In genomic region chr6:135149722-135150121, GRCm38 (mm10) we compare ENCODE assay signal across 22 mouse cellular contexts. TPM values are rescaled to one million over a fixed set of nuclear protein-coding genes. Genes with fewer than 3 reads are reported as not detected.
DNase-seq lines count a peak whose midpoint lies in the region; ATAC-seq lines count a peak whose summit lies in the region.
"Had no signal": no experiment of that assay in that cellular context is flagged by ENCODE, and none has a peak within 500 bp of the region (broad histone marks: within the 10 kb centered on the region; RNA-seq: fewer than 3 reads in every experiment).

No protein-coding gene starts in this region.

- ATAC-seq in hindbrain, embryonic 11.5 days (ENCODE audit: low FRiP score), result peak; percentile 44; the same call in 1 of the 2 replicates
- no peak for ATAC-seq in hindbrain, embryonic 16.5 days
- 0 out of 2 replicates have a peak, but pooled peaks have one; percentile 26 for ATAC-seq in liver, embryonic 11.5 days (replicated peaks; ENCODE audit: low FRiP score)
- peak; percentile 16; the same call in 1 of the 2 replicates for ATAC-seq in neural tube, embryonic 15.5 days (ENCODE audit: low FRiP score)
- ATAC-seq in erythroblast, adult 5-6 weeks (replicated peaks; ENCODE audit: low FRiP score, poor library complexity, severe bottlenecking), result no peak
- ATAC-seq: forebrain, embryonic 14.5 days had no signal

- H3K27ac ChIP-seq in hindbrain, embryonic 11.5 days (ENCODE audit: low read depth, low read length), result no peak overlapping the region
- no peak overlapping the region for H3K27ac ChIP-seq in hindbrain, embryonic 16.5 days (ENCODE audit: low read depth, low read length)
- no peak overlapping the region for H3K27ac ChIP-seq in liver, embryonic 11.5 days (ENCODE audit: low read depth, low read length)
- H3K27ac ChIP-seq in neural tube, embryonic 15.5 days (replicated peaks), result no peak overlapping the region
- H3K27ac ChIP-seq: embryonic facial prominence, embryonic 15.5 days; limb, embryonic 13.5 days; neural tube, embryonic 13.5 days had no signal

- H3K9ac ChIP-seq in hindbrain, embryonic 11.5 days (ENCODE audit: low read depth, low read length), result no peak overlapping the region
- no peak overlapping the region for H3K9ac ChIP-seq in hindbrain, embryonic 16.5 days (ENCODE audit: low read depth, low read length)
- no peak overlapping the region for H3K9ac ChIP-seq in liver, embryonic 11.5 days (ENCODE audit: low read depth, low read length)
- H3K9ac ChIP-seq in neural tube, embryonic 15.5 days (replicated peaks), result no peak overlapping the region
- H3K9ac ChIP-seq: embryonic facial prominence, embryonic 15.5 days; limb, embryonic 13.5 days; neural tube, embryonic 13.5 days had no signal

- H3K27me3 ChIP-seq in hindbrain, embryonic 11.5 days (ENCODE audit: control insufficient read depth, insufficient read depth, low read length), result no peaks in the 10 kb centered on the region
- H3K27me3 ChIP-seq in hindbrain, embryonic 16.5 days (replicated peaks; ENCODE audit: control insufficient read depth, insufficient read depth, low read length), result no peaks in the 10 kb centered on the region
- H3K27me3 ChIP-seq in liver, embryonic 11.5 days (replicated peaks; ENCODE audit: control insufficient read depth, insufficient read depth, low read length), result no peaks in the 10 kb centered on the region
- no peaks in the 10 kb centered on the region for H3K27me3 ChIP-seq in neural tube, embryonic 15.5 days (replicated peaks)
- H3K27me3 ChIP-seq: embryonic facial prominence, embryonic 15.5 days; neural tube, embryonic 13.5 days had no signal

- DNase-seq in hindbrain, embryonic 11.5 days (ENCODE audit: low spot score), result no peak
- DNase-seq in liver, embryonic 11.5 days (ENCODE audit: low spot score), result no peak
- DNase-seq in liver, result no peak
- DNase-seq in neural tube, embryonic 10.5 days (ENCODE audit: extremely low spot score, low spot score), result no peak
- DNase-seq: cerebellum, adult 18-20 months; gastrocnemius, postnatal 25 days; kidney, adult 9 months; lung, adult 2 months had no signal

- H3K9me3 ChIP-seq in hindbrain, embryonic 11.5 days (ENCODE audit: control insufficient read depth, low read length), result no peaks in the 10 kb centered on the region
- no peaks in the 10 kb centered on the region for H3K9me3 ChIP-seq in hindbrain, embryonic 16.5 days (ENCODE audit: control insufficient read depth, low read length)
- H3K9me3 ChIP-seq in liver, embryonic 11.5 days (ENCODE audit: control insufficient read depth, low read length), result no peaks in the 10 kb centered on the region
- no peaks in the 10 kb centered on the region for H3K9me3 ChIP-seq in neural tube, embryonic 15.5 days (replicated peaks)
- H3K9me3 ChIP-seq: embryonic facial prominence, embryonic 15.5 days; neural tube, embryonic 13.5 days had no signal

- WGBS in hindbrain, embryonic 11.5 days, result 77% methylated on average over 4 of the region's 4 CpGs
- 81% methylated on average over 4 of the region's 4 CpGs for WGBS in hindbrain, embryonic 16.5 days
- 83% methylated on average over 4 of the region's 4 CpGs for WGBS in liver, embryonic 11.5 days
- 79% methylated on average over 4 of the region's 4 CpGs for WGBS in neural tube, embryonic 15.5 days

- no peaks in the 10 kb centered on the region for H3K4me1 ChIP-seq in hindbrain, embryonic 11.5 days (replicated peaks; ENCODE audit: control insufficient read depth, insufficient read depth, low read length)
- H3K4me1 ChIP-seq in hindbrain, embryonic 16.5 days (ENCODE audit: control insufficient read depth, insufficient read depth, low read depth, low read length), result no peaks in the 10 kb centered on the region
- no peaks in the 10 kb centered on the region for H3K4me1 ChIP-seq in liver, embryonic 11.5 days (replicated peaks; ENCODE audit: control insufficient read depth, insufficient read depth, low read length)
- no peaks in the 10 kb centered on the region for H3K4me1 ChIP-seq in neural tube, embryonic 15.5 days
- H3K4me1 ChIP-seq: embryonic facial prominence, embryonic 15.5 days; limb, embryonic 13.5 days; neural tube, embryonic 13.5 days had no signal

- H3K36me3 ChIP-seq in hindbrain, embryonic 11.5 days (ENCODE audit: control insufficient read depth, insufficient read depth, low read length), result no peaks in the 10 kb centered on the region
- no peaks in the 10 kb centered on the region for H3K36me3 ChIP-seq in hindbrain, embryonic 16.5 days (ENCODE audit: control insufficient read depth, insufficient read depth, low read length)
- H3K36me3 ChIP-seq in liver, embryonic 11.5 days (ENCODE audit: control insufficient read depth, insufficient read depth, low read length), result peaks cover 21% of the 10 kb centered on the region; the same call in 1 of the 2 replicates
- no peaks in the 10 kb centered on the region for H3K36me3 ChIP-seq in neural tube, embryonic 15.5 days
- H3K36me3 ChIP-seq: embryonic facial prominence, embryonic 15.5 days; neural tube, embryonic 13.5 days had no signal

- H3K4me3 ChIP-seq in hindbrain, embryonic 11.5 days (ENCODE audit: low read depth, low read length), result no peak overlapping the region
- H3K4me3 ChIP-seq in hindbrain, embryonic 16.5 days (ENCODE audit: low read length), result no peak overlapping the region
- no peak overlapping the region for H3K4me3 ChIP-seq in liver, embryonic 11.5 days (ENCODE audit: low read depth, low read length)
- H3K4me3 ChIP-seq in neural tube, embryonic 15.5 days (replicated peaks), result no peak overlapping the region
- H3K4me3 ChIP-seq: embryonic facial prominence, embryonic 15.5 days; limb, embryonic 13.5 days; neural tube, embryonic 13.5 days had no signal

- H3K4me2 ChIP-seq in hindbrain, embryonic 11.5 days (replicated peaks; ENCODE audit: low read depth, low read length), result no peak overlapping the region
- H3K4me2 ChIP-seq in hindbrain, embryonic 16.5 days (ENCODE audit: low read length), result no peak overlapping the region
- H3K4me2 ChIP-seq in liver, embryonic 11.5 days, result no peak overlapping the region
- no peak overlapping the region for H3K4me2 ChIP-seq in neural tube, embryonic 15.5 days
- H3K4me2 ChIP-seq: embryonic facial prominence, embryonic 15.5 days; limb, embryonic 13.5 days; neural tube, embryonic 13.5 days had no signal

RNA-seq across cellular contexts. Expression of gene Gprc5d, which starts 31.6 kb away (rescaled TPM):
- not detected in 2 replicates for polyA plus RNA-seq in hindbrain, embryonic 11.5 days (2014; fragmentation: Nextera tagmentation; extraction: Ambion mirVana)
- polyA plus RNA-seq in hindbrain, embryonic 16.5 days (2015; fragmentation: Nextera tagmentation; extraction: Ambion mirVana), result not detected in 2 replicates
- 0.25 TPM in 1 of 2 replicates, not detected in the other for polyA plus RNA-seq in liver, embryonic 11.5 days (2014; fragmentation: Nextera tagmentation; extraction: Ambion mirVana)
- not detected in 2 replicates for polyA plus RNA-seq in neural tube, embryonic 15.5 days (2015; fragmentation: Nextera tagmentation; extraction: Ambion mirVana)
- total RNA-seq in erythroblast, adult 5-6 weeks (2015; ENCODE audit: low replicate concordance), result not detected in 2 replicates
- total RNA-seq in erythroblast, adult 5-6 weeks (2017; ENCODE audit: low replicate concordance), result not detected in 2 replicates
- total RNA-seq: adrenal gland, adult 18-20 months; adrenal gland, postnatal 4 days; gastrocnemius, postnatal 25 days; heart, postnatal 25 days; layer of hippocampus, postnatal 25 days; left cerebral cortex, postnatal 10 days; megakaryocyte progenitor cell, adult 5-6 weeks had no signal
- polyA plus RNA-seq: forebrain, embryonic 14.5 days; limb, embryonic 13.5 days; neural tube, embryonic 13.5 days; small intestine, adult 2 months had no signal

RNA-seq across cellular contexts. Expression of gene Fam234b, which starts 48.1 kb away (rescaled TPM):
- 32.5 and 34.2 TPM in 2 replicates for polyA plus RNA-seq in hindbrain, embryonic 11.5 days (2014; fragmentation: Nextera tagmentation; extraction: Ambion mirVana)
- polyA plus RNA-seq in hindbrain, embryonic 16.5 days (2015; fragmentation: Nextera tagmentation; extraction: Ambion mirVana), result 110 and 120 TPM in 2 replicates
- polyA plus RNA-seq in liver, embryonic 11.5 days (2014; fragmentation: Nextera tagmentation; extraction: Ambion mirVana), result 34.2 and 37.9 TPM in 2 replicates
- polyA plus RNA-seq in neural tube, embryonic 15.5 days (2015; fragmentation: Nextera tagmentation; extraction: Ambion mirVana), result 99.6 and 105 TPM in 2 replicates
- 96.6 and 108 TPM in 2 replicates for total RNA-seq in erythroblast, adult 5-6 weeks (2015; ENCODE audit: low replicate concordance)
- 155 and 168 TPM in 2 replicates for total RNA-seq in erythroblast, adult 5-6 weeks (2017; ENCODE audit: low replicate concordance)

RNA-seq across cellular contexts. Expression of gene Hebp1, which starts 48.1 kb away (rescaled TPM):
- 2.6 and 4.1 TPM in 2 replicates for polyA plus RNA-seq in hindbrain, embryonic 11.5 days (2014; fragmentation: Nextera tagmentation; extraction: Ambion mirVana)
- polyA plus RNA-seq in hindbrain, embryonic 16.5 days (2015; fragmentation: Nextera tagmentation; extraction: Ambion mirVana), result 5.9 and 9.4 TPM in 2 replicates
- 56.8 and 59.1 TPM in 2 replicates for polyA plus RNA-seq in liver, embryonic 11.5 days (2014; fragmentation: Nextera tagmentation; extraction: Ambion mirVana)
- polyA plus RNA-seq in neural tube, embryonic 15.5 days (2015; fragmentation: Nextera tagmentation; extraction: Ambion mirVana), result 6.2 and 10.8 TPM in 2 replicates
- total RNA-seq in erythroblast, adult 5-6 weeks (2015; ENCODE audit: low replicate concordance), result 72.1 and 87.8 TPM in 2 replicates
- total RNA-seq in erythroblast, adult 5-6 weeks (2017; ENCODE audit: low replicate concordance), result 143 and 274 TPM in 2 replicates

Comparison
In these comparisons a context has a peak if more than half of its experiments do, and no peak if none do; other contexts are left out.
1. ATAC-seq: peak in hindbrain, embryonic 11.5 days (single experiment), liver, embryonic 11.5 days (single experiment) and neural tube, embryonic 15.5 days (single experiment); none in hindbrain, embryonic 16.5 days (single experiment) and erythroblast, adult 5-6 weeks (single experiment).